Mouse (Mus musculus) intestine, embryonic 16.5 days (tissue): Measurements from ENCODE around the gene Rpusd3. TPM values are rescaled to one million over a fixed set of nuclear protein-coding genes. Genes with fewer than 3 reads are reported as not detected.

Experiments
- ATAC-seq: fragments of 200-750 bp; cut with Nextera tagmentation; 2 replicates; pipeline ENCODE4 v1.8.0; 2017; ENCODE audit warnings: moderate TSS enrichment, moderate library complexity
- H3K27ac ChIP-seq: fragments of 300-500 bp; sonication (generic); 2 replicates; pipeline ENCODE4 v1.5.1; 2014; ENCODE audit warnings: mild to moderate bottlenecking, low read length
- H3K27me3 ChIP-seq: fragments of 300-500 bp; sonication (generic); replicated peaks from 2 replicates; pipeline ENCODE4 v1.6.1; 2014; ENCODE audit warnings: low read length, control low read depth, mixed read lengths; ENCODE audit not compliant: control insufficient read depth, insufficient read depth
- H3K36me3 ChIP-seq: fragments of 300-500 bp; sonication (generic); 2 replicates; pipeline ENCODE4 v1.6.1; 2014; ENCODE audit warnings: low read length, control low read depth; ENCODE audit not compliant: control insufficient read depth, insufficient read depth
- H3K4me1 ChIP-seq: fragments of 300-500 bp; sonication (generic); 2 replicates; pipeline ENCODE4 v1.6.1; 2014; ENCODE audit warnings: low read length, control low read depth, mixed read lengths; ENCODE audit not compliant: control insufficient read depth, insufficient read depth
- H3K4me2 ChIP-seq: fragments of 300-500 bp; sonication (generic); 2 replicates; pipeline ENCODE4 v1.6.1; 2014; ENCODE audit warnings: low read depth, low read length, control low read depth
- H3K4me3 ChIP-seq: fragments of 300-500 bp; sonication (generic); 2 replicates; pipeline ENCODE4 v1.5.1; 2014; ENCODE audit warnings: mild to moderate bottlenecking, low read length
- H3K9ac ChIP-seq: fragments of 300-500 bp; sonication (generic); 2 replicates; pipeline ENCODE4 v1.6.1; 2014; ENCODE audit warnings: low read depth, low read length
- H3K9me3 ChIP-seq: fragments of 300-500 bp; sonication (generic); 2 replicates; pipeline ENCODE4 v1.6.1; 2016; ENCODE audit warnings: low read length, control low read depth; ENCODE audit not compliant: control insufficient read depth
- WGBS: fragments of 180-500 bp; shearing (Covaris S2); extraction: QIAGEN DNeasy Blood & Tissue Kit; methylation state at CpG from one replicate; pipeline ENCODE4 v1.1.7; 2014; 5-methylcytosine and 5-hydroxymethylcytosine counted together
- polyA plus RNA-seq: library from polyadenylated mRNA; unstranded; fragments of >200 nt; fragmentation: Nextera tagmentation; extraction: Ambion mirVana; gene quantifications from 2 replicates; pipeline ENCODE4 v1.2.1, GENCODE M21; 2015

Gene Rpusd3
- polyA plus RNA-seq, 1 experiment from 2014 or later: 32.4 TPM

- H3K27ac ChIP-seq: 0 out of 2 replicates have a peak overlapping the region, but pooled peaks have one; percentile 7
- peaks cover 16% of the 10 kb centered on the region; the same call in 1 of the 2 replicates for H3K4me1 ChIP-seq
- 0 out of 2 replicates have a peak, but pooled peaks cover 4% of the 10 kb centered on the region for H3K36me3 ChIP-seq
- H3K4me3 ChIP-seq: no peak overlapping the region
- no peaks in the 10 kb centered on the region for H3K9me3 ChIP-seq
- H3K27me3 ChIP-seq: no peaks in the 10 kb centered on the region
- no peak overlapping the region for H3K4me2 ChIP-seq
- H3K9ac ChIP-seq: no peak overlapping the region
- peak; percentile 52 for ATAC-seq
- 79% methylated on average over 10 of the region's 10 CpGs for WGBS
Observed at GRCm38 (mm10) chr6:113396270-113397030, 22.7 kb downstream of the Rpusd3 start.

GRCm38 (mm10) chr6:113395501-113395900, 23.6 kb downstream of the Rpusd3 start:
- 92% methylated on average over 6 of the region's 6 CpGs for WGBS

DNA sequence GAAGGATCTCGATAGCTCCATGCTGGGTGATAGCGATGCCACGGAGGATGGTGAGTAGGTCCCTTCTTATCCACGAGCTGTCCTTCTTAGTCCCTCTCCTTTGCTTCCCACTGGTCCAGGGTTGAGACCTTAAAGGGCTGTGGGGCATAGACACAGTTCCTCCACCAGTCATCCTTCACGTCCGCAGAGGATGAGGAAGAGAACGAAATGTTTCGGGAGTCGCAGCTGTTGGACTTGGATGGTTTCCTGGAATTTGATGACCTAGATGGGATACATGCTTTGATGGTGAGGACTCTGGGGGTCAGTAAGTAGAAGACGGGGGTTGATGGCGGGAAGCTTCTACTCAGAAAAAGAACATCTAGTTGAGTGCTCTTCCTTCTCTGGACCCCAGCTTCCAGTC, 24.3 kb downstream of the Rpusd3 start:
- H3K4me3 ChIP-seq: no peak overlapping the region
- no peaks in the 10 kb centered on the region for H3K27me3 ChIP-seq
- WGBS: 92% methylated on average over 11 of the region's 11 CpGs
- no peak for ATAC-seq
- H3K27ac ChIP-seq: no peak overlapping the region
- H3K4me1 ChIP-seq: peaks cover 25% of the 10 kb centered on the region
- H3K36me3 ChIP-seq: 0 out of 2 replicates have a peak, but pooled peaks cover 4% of the 10 kb centered on the region
- no peaks in the 10 kb centered on the region for H3K9me3 ChIP-seq
- no peak overlapping the region for H3K9ac ChIP-seq
- H3K4me2 ChIP-seq: no peak overlapping the region

More at GRCm38 (mm10) chr6:113395501-113395900, 23.6 kb downstream of the Rpusd3 start:
- no peak for ATAC-seq
- Histone ChIP-seq H3K4me1 (peaks cover 21% of the 10 kb centered on the region; the same call in 1 of the 2 replicates), H3K27ac (no peak overlapping the region), H3K4me3 (no peak overlapping the region), H3K4me2 (no peak overlapping the region), H3K27me3 (no peaks in the 10 kb centered on the region), H3K9me3 (no peaks in the 10 kb centered on the region), H3K9ac (no peak overlapping the region), H3K36me3 (0 out of 2 replicates have a peak, but pooled peaks cover 4% of the 10 kb centered on the region)

DNA sequence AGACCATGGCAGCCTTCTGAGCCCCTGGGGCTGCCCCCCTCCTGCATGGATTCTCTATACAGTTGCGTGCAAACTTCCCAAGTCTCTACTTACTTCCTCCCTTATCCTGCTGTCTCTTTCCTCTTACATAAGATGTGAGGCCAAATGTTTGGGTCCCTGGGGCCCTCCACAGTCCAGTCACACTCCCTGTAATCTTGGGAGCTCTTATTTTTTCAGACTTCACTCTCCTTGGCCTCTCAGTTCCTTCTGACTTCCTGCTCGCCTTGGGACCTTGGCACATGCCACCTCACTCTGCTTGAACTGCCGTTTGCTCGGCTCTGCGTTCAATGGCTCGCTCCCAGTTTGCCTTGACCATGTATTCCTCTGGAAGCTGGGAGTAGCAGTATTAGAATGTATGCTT, 25.2 kb downstream of the Rpusd3 start:
- WGBS: 86% methylated on average over 6 of the region's 6 CpGs
- Histone ChIP-seq H3K4me1 (peaks cover 26% of the 10 kb centered on the region), H3K4me3 (no peak overlapping the region), H3K9ac (no peak overlapping the region), H3K9me3 (no peaks in the 10 kb centered on the region), H3K36me3 (0 out of 2 replicates have a peak, but pooled peaks cover 4% of the 10 kb centered on the region), H3K4me2 (no peak overlapping the region), H3K27me3 (no peaks in the 10 kb centered on the region), H3K27ac (no peak overlapping the region)
- ATAC-seq: no peak

DNA sequence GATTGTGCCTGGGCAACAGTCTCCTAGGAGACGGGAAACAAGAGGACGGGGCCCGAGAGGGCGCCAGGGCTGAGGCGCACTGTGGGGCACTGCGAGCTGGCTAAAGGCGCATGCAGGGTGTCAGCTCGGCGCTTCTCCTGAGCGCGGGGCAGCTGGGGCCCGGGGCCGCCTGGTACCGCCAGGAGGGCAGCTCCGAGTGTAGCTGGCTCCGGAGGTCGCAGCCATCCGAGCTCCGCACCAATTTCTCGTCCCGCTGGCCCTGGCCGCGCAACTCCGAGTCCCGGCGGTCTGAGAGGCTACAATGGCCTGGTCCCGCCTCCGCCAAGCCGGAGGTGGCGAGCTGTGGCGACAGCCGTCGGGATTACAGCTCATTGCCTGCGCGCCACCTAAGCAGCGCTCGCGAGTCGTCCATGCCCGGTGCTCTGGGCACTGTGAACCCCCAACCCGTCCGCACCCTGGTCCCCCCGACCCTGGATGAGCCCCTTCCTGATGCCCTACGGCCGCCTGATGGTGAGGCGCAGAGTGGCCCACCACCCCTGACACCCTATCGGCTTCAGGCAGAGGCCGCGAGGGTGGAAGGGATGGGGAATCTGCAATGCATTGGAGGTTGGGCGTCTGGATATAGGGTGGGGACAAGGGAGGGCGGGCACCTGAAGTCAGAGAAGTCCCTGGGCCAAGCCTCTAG, 26.6 kb downstream of the Rpusd3 start:
- peaks cover 12% of the 10 kb centered on the region; the same call in 1 of the 2 replicates for H3K36me3 ChIP-seq
- WGBS: 2% methylated on average over 51 of the region's 51 CpGs
- H3K4me3 ChIP-seq: peak overlapping the region; percentile 46
- H3K4me1 ChIP-seq: peaks cover 26% of the 10 kb centered on the region
- no peaks in the 10 kb centered on the region for H3K27me3 ChIP-seq
- no peak overlapping the region for H3K27ac ChIP-seq
- H3K4me2 ChIP-seq: peak overlapping the region; percentile 84
- ATAC-seq: peak; percentile 79
- no peaks in the 10 kb centered on the region for H3K9me3 ChIP-seq
- H3K9ac ChIP-seq: peak overlapping the region; percentile 62

GRCm38 (mm10) chr6:113392015-113392386, 27.1 kb downstream of the Rpusd3 start:
- 30% methylated on average over 10 of the region's 10 CpGs for WGBS
- peak overlapping the region; percentile 62 for H3K9ac ChIP-seq
- H3K36me3 ChIP-seq: peaks cover 16% of the 10 kb centered on the region; the same call in 1 of the 2 replicates
- H3K27ac ChIP-seq: no peak overlapping the region
- peak overlapping the region; percentile 84 for H3K4me2 ChIP-seq
- H3K4me1 ChIP-seq: peaks cover 26% of the 10 kb centered on the region
- ATAC-seq: no peak
- peak overlapping the region; percentile 46 for H3K4me3 ChIP-seq
- no peaks in the 10 kb centered on the region for H3K27me3 ChIP-seq
- no peaks in the 10 kb centered on the region for H3K9me3 ChIP-seq

DNA sequence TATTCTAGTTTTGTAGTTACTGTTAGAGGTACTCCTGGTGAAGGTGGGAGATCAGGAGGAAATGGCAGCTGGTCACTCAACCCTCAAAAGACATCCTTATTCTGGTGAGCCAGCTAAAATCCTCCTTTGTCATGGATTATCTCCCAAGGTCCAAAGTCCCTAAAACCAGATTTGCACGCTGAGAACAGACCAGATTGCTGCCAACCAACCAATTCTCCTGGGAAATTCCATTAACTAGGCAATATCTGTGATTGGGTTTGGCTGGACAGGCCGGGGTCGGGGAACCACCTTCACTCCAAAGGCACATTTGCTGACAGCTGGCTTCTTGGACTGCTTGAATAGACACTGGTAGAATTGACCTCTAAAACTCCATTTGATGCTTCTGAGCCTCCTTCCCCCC, 28.4 kb downstream of the Rpusd3 start:
- no peak overlapping the region for H3K9ac ChIP-seq
- no peak overlapping the region for H3K4me2 ChIP-seq
- no peak for ATAC-seq
- H3K9me3 ChIP-seq: no peaks in the 10 kb centered on the region
- H3K27me3 ChIP-seq: no peaks in the 10 kb centered on the region
- H3K4me1 ChIP-seq: peaks cover 26% of the 10 kb centered on the region
- H3K4me3 ChIP-seq: no peak overlapping the region
- no peak overlapping the region for H3K27ac ChIP-seq
- WGBS: 77% methylated on average over 3 of the region's 3 CpGs
- H3K36me3 ChIP-seq: peaks cover 18% of the 10 kb centered on the region; the same call in 1 of the 2 replicates

GRCm38 (mm10) chr6:113388960-113389359, 30.2 kb downstream of the Rpusd3 start, which contains the start of gene Ttll3:
Ttll3 (plus strand) TSS chr6:113389260.
- ATAC-seq: no peak
- Histone ChIP-seq H3K4me3 (no peak within 1 kb of the TSS), H3K27ac (no peak within 1 kb of the TSS), H3K9ac (no peak within 1 kb of the TSS), H3K9me3 (no peaks in the 10 kb centered on the region), H3K27me3 (no peaks in the 10 kb centered on the region), H3K4me2 (no peak within 1 kb of the TSS), H3K4me1 (peaks cover 26% of the 10 kb centered on the region), H3K36me3 (peaks cover 27% of the 10 kb centered on the region)
- WGBS: 63% methylated on average over 8 of the region's 8 CpGs

GRCm38 (mm10) chr6:113386025-113386424, 33.1 kb downstream of the Rpusd3 start:
- Histone ChIP-seq H3K4me2 (no peak overlapping the region), H3K27ac (peak overlapping the region; percentile 46; the same call in 1 of the 2 replicates), H3K9me3 (no peaks in the 10 kb centered on the region), H3K27me3 (no peaks in the 10 kb centered on the region), H3K9ac (no peak overlapping the region), H3K36me3 (peaks cover 36% of the 10 kb centered on the region), H3K4me1 (peaks cover 8% of the 10 kb centered on the region; the same call in 1 of the 2 replicates), H3K4me3 (no peak overlapping the region)
- ATAC-seq: peak; percentile 18; the same call in 1 of the 2 replicates
- 48% methylated on average over 3 of the region's 3 CpGs for WGBS
